Mouse (Mus musculus) heart, embryonic 15.5 days (tissue): ENCODE results near the gene Defb6. TPM values are rescaled to one million over a fixed set of nuclear protein-coding genes. Genes with fewer than 3 reads are reported as not detected.

Experiments
- ATAC-seq: fragments of 200-750 bp; cut with Nextera tagmentation; replicated peaks from 2 replicates; pipeline ENCODE4 v1.8.0; 2017; ENCODE audit warnings: low read depth, moderate TSS enrichment; ENCODE audit not compliant: insufficient number of reproducible peaks, insufficient read depth, low FRiP score
- H3K27ac ChIP-seq: fragments of 300-500 bp; sonication (generic); 2 replicates; pipeline ENCODE4 v1.5.1; 2015; ENCODE audit warnings: mild to moderate bottlenecking, inconsistent platforms
- H3K27me3 ChIP-seq: fragments of 300-500 bp; sonication (generic); 2 replicates; pipeline ENCODE4 v1.6.1; 2015; ENCODE audit warnings: inconsistent platforms
- H3K36me3 ChIP-seq: fragments of 300-500 bp; sonication (generic); 2 replicates; pipeline ENCODE4 v1.6.1; 2015; ENCODE audit warnings: mild to moderate bottlenecking, inconsistent platforms
- H3K4me1 ChIP-seq: fragments of 300-500 bp; sonication (generic); replicated peaks from 2 replicates; pipeline ENCODE4 v1.6.1; 2015; ENCODE audit warnings: inconsistent platforms
- H3K4me2 ChIP-seq: fragments of 300-500 bp; sonication (generic); 2 replicates; pipeline ENCODE4 v1.6.1; 2015; ENCODE audit warnings: inconsistent platforms, mild to moderate bottlenecking, moderate library complexity
- H3K4me3 ChIP-seq: fragments of 300-500 bp; sonication (generic); 2 replicates; pipeline ENCODE4 v1.5.1; 2015; ENCODE audit warnings: mild to moderate bottlenecking, inconsistent platforms
- H3K9ac ChIP-seq: fragments of 300-500 bp; sonication (generic); 2 replicates; pipeline ENCODE4 v1.6.1; 2015; ENCODE audit warnings: mild to moderate bottlenecking, inconsistent platforms
- H3K9me3 ChIP-seq: fragments of 300-500 bp; sonication (generic); replicated peaks from 2 replicates; pipeline ENCODE4 v1.6.1; 2016; ENCODE audit warnings: inconsistent platforms
- WGBS: fragments of 180-500 bp; shearing (Covaris S2); methylation state at CpG from one replicate; pipeline ENCODE4 v1.1.7; 2015; ENCODE audit warnings: mixed read lengths; 5-methylcytosine and 5-hydroxymethylcytosine counted together
- polyA plus RNA-seq: library from polyadenylated mRNA; unstranded; fragments of >200 nt; fragmentation: Nextera tagmentation; extraction: Ambion mirVana; gene quantifications from 2 replicates; pipeline ENCODE4 v1.2.1, GENCODE M21; 2015

Gene Defb6
- not detected in 2 replicates for polyA plus RNA-seq

DNA sequence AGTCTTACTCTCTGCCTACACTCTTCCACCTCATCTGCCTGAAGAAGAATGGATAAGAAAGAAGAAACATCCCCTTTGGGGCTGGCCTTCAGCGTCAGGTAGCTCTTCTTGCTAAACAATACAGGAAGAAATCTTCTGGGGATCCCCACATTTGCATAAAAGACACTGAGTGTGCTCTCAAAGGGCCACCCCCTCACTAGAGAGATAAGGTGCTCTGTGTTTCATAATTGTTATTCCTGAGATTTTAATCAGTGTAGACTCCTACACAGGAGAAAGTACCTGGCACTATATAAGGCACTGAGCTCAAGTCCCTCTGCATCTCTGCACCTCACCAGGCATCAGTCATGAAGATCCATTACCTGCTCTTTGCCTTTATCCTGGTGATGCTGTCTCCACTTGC lies at the start of gene Defb6:
Gene Defb6, plus strand, starts transcription at position 318 of the 400 bp plus-strand sequence.
- ATAC-seq, result no peak
- Histone ChIP-seq H3K9ac (no peak within 1 kb of the TSS), H3K9me3 (no peaks in the 10 kb centered on the region), H3K27me3 (no peaks in the 10 kb centered on the region), H3K27ac (no peak within 1 kb of the TSS), H3K4me3 (no peak within 1 kb of the TSS), H3K36me3 (no peaks in the 10 kb centered on the region), H3K4me2 (no peak within 1 kb of the TSS), H3K4me1 (no peaks in the 10 kb centered on the region)
- WGBS, result 55% methylated on average over 1 of the region's 1 CpGs

DNA sequence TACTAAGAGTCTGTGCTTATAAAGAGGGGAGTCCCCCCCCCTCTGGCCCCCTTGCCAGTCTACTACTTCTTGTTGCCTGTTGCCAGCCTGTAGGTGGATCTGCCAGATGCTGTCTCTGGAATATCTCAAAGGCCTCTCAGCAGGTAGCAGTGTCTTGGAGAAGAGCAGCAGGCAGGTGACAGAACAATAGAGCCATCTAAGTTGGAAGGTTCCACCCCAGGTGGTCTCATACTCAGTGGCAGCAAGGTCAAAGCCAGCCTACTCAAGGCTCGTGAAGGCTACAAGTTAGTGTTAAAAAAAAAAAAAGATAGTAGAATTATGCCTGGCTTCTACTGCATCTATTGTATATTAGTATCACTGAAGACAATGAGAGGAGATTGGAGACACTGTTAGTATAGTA lies 12.8 kb downstream of the Defb6 start:
- Histone ChIP-seq H3K9ac (no peak overlapping the region), H3K27ac (no peak overlapping the region), H3K9me3 (no peaks in the 10 kb centered on the region), H3K4me1 (no peaks in the 10 kb centered on the region), H3K27me3 (no peaks in the 10 kb centered on the region), H3K36me3 (no peaks in the 10 kb centered on the region), H3K4me3 (no peak overlapping the region), H3K4me2 (no peak overlapping the region)
- 40% methylated on average over 1 of the region's 1 CpGs for WGBS
- ATAC-seq, result no peak

DNA sequence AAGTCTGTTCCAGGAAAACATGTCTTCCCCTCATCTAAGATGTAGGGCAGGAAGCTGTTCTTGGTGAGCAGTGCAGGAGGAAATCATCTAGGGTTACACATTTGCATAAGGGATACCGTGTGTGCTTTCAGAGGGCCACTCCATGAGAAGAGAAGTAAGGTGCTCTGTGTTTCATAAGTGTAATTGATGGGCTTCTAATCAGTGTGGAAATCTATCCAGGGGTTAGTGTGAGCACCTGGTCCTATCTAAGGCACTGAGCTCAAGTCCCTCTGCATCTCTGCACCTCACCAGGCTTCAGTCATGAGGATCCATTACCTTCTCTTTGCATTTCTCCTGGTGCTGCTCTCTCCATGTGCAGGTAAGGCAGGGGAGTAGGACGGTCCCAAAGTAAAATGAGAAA lies 14.3 kb downstream of the Defb6 start, which contains the start of gene Defb46:
Gene Defb46, plus strand, starts transcription at position 301 of the 400 bp plus-strand sequence.
- no peak within 1 kb of the TSS for H3K27ac ChIP-seq
- no peak within 1 kb of the TSS for H3K4me2 ChIP-seq
- H3K9me3 ChIP-seq, result no peaks in the 10 kb centered on the region
- H3K9ac ChIP-seq, result no peak within 1 kb of the TSS
- ATAC-seq, result no peak
- H3K27me3 ChIP-seq, result no peaks in the 10 kb centered on the region
- no peaks in the 10 kb centered on the region for H3K36me3 ChIP-seq
- no peak within 1 kb of the TSS for H3K4me3 ChIP-seq
- WGBS, result 70% methylated on average over 2 of the region's 2 CpGs
- H3K4me1 ChIP-seq, result no peaks in the 10 kb centered on the region

DNA sequence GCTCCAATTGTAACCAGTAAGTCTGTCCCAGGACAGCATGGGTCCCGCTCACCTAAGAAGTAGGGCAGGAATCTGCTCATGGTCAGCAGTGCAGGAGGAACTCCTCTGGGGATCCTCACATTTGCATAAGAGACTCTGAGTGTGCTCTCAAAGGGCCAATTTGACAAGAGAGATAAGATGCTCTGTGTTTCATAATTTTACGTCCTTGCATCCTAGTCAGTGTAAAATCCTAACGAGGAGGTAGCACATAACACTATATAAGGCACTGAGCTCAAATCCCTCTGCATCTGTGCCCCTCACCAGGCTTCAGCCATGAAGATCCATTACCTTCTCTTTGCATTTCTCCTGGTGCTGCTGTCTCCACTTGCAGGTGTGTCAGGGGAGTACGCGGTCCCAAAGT lies 22.0 kb downstream of the Defb6 start, which contains the start of gene Defb5:
Gene Defb5, plus strand, starts transcription at position 301 of the 400 bp plus-strand sequence.
- H3K9me3 ChIP-seq, result no peaks in the 10 kb centered on the region
- H3K36me3 ChIP-seq, result no peaks in the 10 kb centered on the region
- H3K4me2 ChIP-seq, result no peak within 1 kb of the TSS
- no peak for ATAC-seq
- 81% methylated on average over 5 of the region's 5 CpGs for WGBS
- H3K4me1 ChIP-seq, result no peaks in the 10 kb centered on the region
- no peaks in the 10 kb centered on the region for H3K27me3 ChIP-seq
- H3K4me3 ChIP-seq, result no peak within 1 kb of the TSS
- H3K27ac ChIP-seq, result no peak within 1 kb of the TSS
- no peak within 1 kb of the TSS for H3K9ac ChIP-seq

DNA sequence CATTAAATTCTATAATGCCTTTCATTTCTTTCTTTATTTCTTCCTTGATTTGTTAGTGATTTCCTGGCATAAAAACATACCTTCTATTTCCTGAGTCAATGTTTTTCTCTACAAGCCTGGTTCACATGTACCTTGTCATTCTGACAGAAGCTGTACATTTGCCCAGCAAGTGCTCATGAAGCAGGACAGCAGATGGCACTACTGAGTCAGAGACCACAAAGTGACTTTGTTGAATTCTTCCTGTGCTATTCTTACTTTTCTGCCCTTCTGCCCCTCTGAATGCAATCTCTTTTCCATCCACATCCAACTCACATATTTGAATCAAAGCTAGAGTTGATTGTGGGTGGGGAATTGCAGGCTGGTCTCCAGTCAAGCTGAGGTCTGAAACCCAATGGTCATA lies 32.9 kb downstream of the Defb6 start:
- no peak overlapping the region for H3K27ac ChIP-seq

DNA sequence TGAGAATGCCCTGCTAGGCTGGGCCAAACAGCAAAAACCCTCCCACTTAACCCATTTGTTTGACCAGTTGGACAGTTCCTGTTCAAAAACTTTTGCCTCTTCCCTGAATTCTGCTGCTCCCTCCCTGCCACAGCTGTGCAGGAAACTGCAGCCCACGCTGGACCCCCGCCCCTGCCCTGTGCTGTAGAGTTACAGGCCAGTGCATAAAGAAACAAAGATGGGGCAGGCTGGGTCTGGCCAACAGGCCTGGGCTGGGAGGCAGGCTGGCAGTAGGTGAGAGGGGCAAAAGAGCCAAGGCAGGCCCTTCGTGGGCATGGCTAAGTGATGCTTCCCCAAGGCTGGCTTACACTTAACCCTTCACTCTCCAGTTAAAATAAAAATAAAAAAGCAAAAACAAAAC lies 34.4 kb downstream of the Defb6 start:
- Histone ChIP-seq H3K27me3 (no peaks in the 10 kb centered on the region), H3K27ac (no peak overlapping the region), H3K4me1 (no peaks in the 10 kb centered on the region), H3K4me2 (no peak overlapping the region), H3K9me3 (no peaks in the 10 kb centered on the region), H3K9ac (no peak overlapping the region), H3K4me3 (no peak overlapping the region), H3K36me3 (no peaks in the 10 kb centered on the region)
- 57% methylated on average over 3 of the region's 3 CpGs for WGBS
- no peak; the same call in 1 of the 2 replicates for ATAC-seq

More for the DNA sequence above, 32.9 kb downstream of the Defb6 start:
- H3K4me1 ChIP-seq, result no peaks in the 10 kb centered on the region
- no peaks in the 10 kb centered on the region for H3K27me3 ChIP-seq
- H3K4me3 ChIP-seq, result no peak overlapping the region
- no peak for ATAC-seq
- H3K36me3 ChIP-seq, result no peaks in the 10 kb centered on the region
- H3K9ac ChIP-seq, result no peak overlapping the region
- no peak overlapping the region for H3K4me2 ChIP-seq
- H3K9me3 ChIP-seq, result no peaks in the 10 kb centered on the region

Other genes starting within 250 kb of the Defb6 start
- not detected in 2 replicates for gene Defb40, start 247.2 kb upstream of the Defb6 start, polyA plus RNA-seq
- not detected in 2 replicates for gene Defb37, start 234.4 kb upstream of the Defb6 start, polyA plus RNA-seq
- gene Defb38, start 198.9 kb upstream of the Defb6 start, polyA plus RNA-seq, result not detected in 2 replicates
- not detected in 2 replicates for gene Defb39, start 160.7 kb upstream of the Defb6 start, polyA plus RNA-seq
- not detected in 2 replicates for gene Defb12, start 110.6 kb upstream of the Defb6 start, polyA plus RNA-seq
- gene Defb34, start 101.7 kb upstream of the Defb6 start, polyA plus RNA-seq, result not detected in 2 replicates
- not detected in 2 replicates for gene Gm45826, start 84.7 kb upstream of the Defb6 start, polyA plus RNA-seq
- gene Defb14, start 31.1 kb upstream of the Defb6 start, polyA plus RNA-seq, result not detected in 2 replicates
- not detected in 2 replicates for gene Defb4, start 26.8 kb upstream of the Defb6 start, polyA plus RNA-seq
- not detected in 2 replicates for gene Defb46, start 14.4 kb downstream of the Defb6 start, polyA plus RNA-seq
- not detected in 2 replicates for gene Defb5, start 22.1 kb downstream of the Defb6 start, polyA plus RNA-seq
- gene Defb3, start 67.9 kb downstream of the Defb6 start, polyA plus RNA-seq, result not detected in 2 replicates
- not detected in 2 replicates for gene Defb8, start 222.1 kb downstream of the Defb6 start, polyA plus RNA-seq